Mouse (Mus musculus): ENCODE measurements around the gene Trim13. TPM values are rescaled to one million over a fixed set of nuclear protein-coding genes. Genes with fewer than 3 reads are reported as not detected.

Trim13 gene
- polyA plus RNA-seq, 1 experiment from 2014 or later: 29.9 TPM

DNA sequence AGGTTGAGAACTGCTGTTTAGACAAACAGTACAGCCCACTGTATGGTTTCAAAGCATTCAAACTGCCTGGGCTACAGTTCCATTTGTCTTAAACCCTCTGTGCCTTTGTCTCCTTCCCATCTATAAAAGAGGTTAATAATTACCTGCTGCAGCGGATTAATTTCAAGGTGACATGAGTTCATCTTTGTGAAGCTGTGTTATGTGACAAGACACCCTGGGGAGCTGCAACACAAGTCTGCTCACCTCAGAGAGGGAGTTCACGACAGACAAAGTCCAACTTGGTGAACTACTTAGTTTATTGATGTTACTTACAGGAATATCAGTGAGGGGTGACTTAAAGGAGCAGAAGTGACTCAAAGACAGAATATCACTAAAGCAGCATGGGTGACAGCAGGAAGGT, 25.9 kb upstream of the Trim13 start:
- 68% methylated on average over 2 of the region's 2 CpGs for WGBS
- no peak overlapping the region for H3K27ac ChIP-seq (ENCODE audit: low read depth, low read length)
- H3K9ac ChIP-seq (ENCODE audit: low read length): no peak overlapping the region
- DNase-seq (ENCODE audit: low spot score): no peak
- no peak overlapping the region for H3K4me3 ChIP-seq (ENCODE audit: low read depth, low read length)
- no peak for ATAC-seq (ENCODE audit: insufficient read depth, low FRiP score, low TSS enrichment)
- no peaks in the 10 kb centered on the region for H3K9me3 ChIP-seq (ENCODE audit: control insufficient read depth, low read length)
- no peaks in the 10 kb centered on the region for H3K36me3 ChIP-seq (ENCODE audit: control insufficient read depth, insufficient read depth, low read length)
- no peaks in the 10 kb centered on the region for H3K4me1 ChIP-seq (ENCODE audit: control insufficient read depth, insufficient read depth, low read length)
- H3K27me3 ChIP-seq (ENCODE audit: control insufficient read depth, insufficient read depth, low read length): no peaks in the 10 kb centered on the region
- no peak overlapping the region for H3K4me2 ChIP-seq (ENCODE audit: low read depth)

DNA sequence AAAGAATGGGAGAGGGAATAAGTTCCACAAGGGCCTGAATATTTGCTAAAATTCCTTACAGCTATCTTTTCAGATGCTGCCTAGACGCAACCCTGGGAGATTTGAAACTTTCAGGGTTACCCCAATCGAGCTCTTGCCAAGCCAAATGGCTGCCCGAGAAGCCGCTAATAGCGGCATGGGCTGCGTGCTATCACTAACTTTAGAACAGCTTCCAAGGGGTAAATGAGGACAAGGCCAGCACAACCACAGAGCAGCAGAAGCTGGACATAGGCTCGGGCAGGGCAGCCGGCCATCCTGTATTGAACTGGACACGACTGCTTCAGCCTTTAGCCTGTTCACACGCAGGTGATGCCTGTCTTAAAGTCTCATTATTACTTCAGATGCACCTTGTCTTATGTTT, 23.0 kb upstream of the Trim13 start:
- ATAC-seq (ENCODE audit: insufficient read depth, low FRiP score, low TSS enrichment): no peak
- no peaks in the 10 kb centered on the region for H3K9me3 ChIP-seq (ENCODE audit: control insufficient read depth, low read length)
- no peak overlapping the region for H3K4me2 ChIP-seq (ENCODE audit: low read depth)
- 91% methylated on average over 10 of the region's 10 CpGs for WGBS
- no peak overlapping the region for H3K27ac ChIP-seq (ENCODE audit: low read depth, low read length)
- H3K9ac ChIP-seq (ENCODE audit: low read length): no peak overlapping the region
- H3K4me1 ChIP-seq (ENCODE audit: control insufficient read depth, insufficient read depth, low read length): no peaks in the 10 kb centered on the region
- no peak overlapping the region for H3K4me3 ChIP-seq (ENCODE audit: low read depth, low read length)
- H3K27me3 ChIP-seq (ENCODE audit: control insufficient read depth, insufficient read depth, low read length): no peaks in the 10 kb centered on the region
- DNase-seq (ENCODE audit: low spot score): no peak
- H3K36me3 ChIP-seq (ENCODE audit: control insufficient read depth, insufficient read depth, low read length): no peaks in the 10 kb centered on the region

DNA sequence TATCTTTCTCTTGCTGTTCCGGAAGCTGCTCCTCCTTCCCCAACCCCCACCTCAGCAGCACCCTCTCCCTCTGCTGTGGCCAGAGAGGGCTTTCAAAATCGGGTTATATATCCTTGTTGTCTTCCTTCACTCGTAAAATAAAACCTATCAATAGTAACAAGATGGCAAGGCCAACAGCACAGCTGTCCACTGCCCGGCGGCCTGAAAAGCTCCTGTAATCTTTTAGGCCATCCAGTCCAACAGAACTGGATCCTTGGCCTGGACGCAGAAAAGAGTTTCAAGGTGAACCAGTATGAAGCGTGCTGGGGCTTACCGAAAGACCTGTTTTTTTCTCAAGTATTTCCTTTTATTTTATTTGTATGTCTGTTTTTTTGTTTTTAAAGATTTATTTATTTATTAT, 22.1 kb upstream of the Trim13 start:
- no peak for DNase-seq (ENCODE audit: low spot score)
- no peaks in the 10 kb centered on the region for H3K36me3 ChIP-seq (ENCODE audit: control insufficient read depth, insufficient read depth, low read length)
- no peak overlapping the region for H3K4me2 ChIP-seq (ENCODE audit: low read depth)
- no peak overlapping the region for H3K27ac ChIP-seq (ENCODE audit: low read depth, low read length)
- H3K27me3 ChIP-seq (ENCODE audit: control insufficient read depth, insufficient read depth, low read length): no peaks in the 10 kb centered on the region
- WGBS: 88% methylated on average over 8 of the region's 8 CpGs
- H3K9ac ChIP-seq (ENCODE audit: low read length): no peak overlapping the region
- no peaks in the 10 kb centered on the region for H3K4me1 ChIP-seq (ENCODE audit: control insufficient read depth, insufficient read depth, low read length)
- ATAC-seq (ENCODE audit: insufficient read depth, low FRiP score, low TSS enrichment): no peak
- no peak overlapping the region for H3K4me3 ChIP-seq (ENCODE audit: low read depth, low read length)
- H3K9me3 ChIP-seq (ENCODE audit: control insufficient read depth, low read length): no peaks in the 10 kb centered on the region

DNA sequence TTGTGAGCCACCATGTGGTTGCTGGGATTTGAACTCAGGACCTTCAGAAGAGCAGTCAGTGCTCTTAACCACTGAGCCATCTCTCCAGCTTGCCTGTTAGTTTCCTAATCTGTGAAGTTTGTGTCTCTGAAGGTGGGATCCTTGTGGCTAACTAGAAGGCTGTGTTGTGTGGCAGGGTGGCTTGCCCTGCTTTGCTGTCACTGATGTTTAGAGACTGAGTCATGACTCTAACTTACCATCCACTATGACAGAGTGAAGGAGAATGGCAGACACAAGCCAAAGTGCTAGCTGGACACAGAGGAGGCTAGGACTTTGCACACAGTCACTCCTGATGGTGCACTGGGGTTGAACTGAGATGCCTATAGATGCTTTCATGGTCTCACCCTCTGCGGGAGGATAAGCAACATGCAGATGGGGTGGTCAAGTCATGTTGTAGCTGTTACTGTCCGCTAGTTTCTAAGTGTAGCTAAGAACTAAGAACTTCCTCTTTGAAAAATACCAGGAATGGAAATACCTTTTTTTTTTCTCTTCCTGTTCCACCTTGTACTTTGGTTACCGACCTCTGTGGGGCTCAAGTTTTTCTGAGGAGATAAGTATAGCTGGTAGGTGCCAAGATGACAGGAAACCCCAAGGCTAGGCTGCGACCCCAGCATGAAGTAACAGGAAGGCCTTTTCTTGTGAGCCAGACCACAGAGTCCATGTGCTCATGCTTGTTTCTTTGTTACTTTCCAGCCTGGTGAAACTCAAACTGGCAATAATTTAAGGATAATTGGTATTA, 8.6 kb upstream of the Trim13 start:
- Histone ChIP-seq H3K27me3 (ENCODE audit: control insufficient read depth, insufficient read depth, low read length) (no peaks in the 10 kb centered on the region), H3K4me1 (ENCODE audit: control insufficient read depth, insufficient read depth, low read length) (no peaks in the 10 kb centered on the region), H3K27ac (ENCODE audit: low read depth, low read length) (no peak overlapping the region), H3K9ac (ENCODE audit: low read length) (no peak overlapping the region), H3K4me2 (ENCODE audit: low read depth) (no peak overlapping the region), H3K9me3 (ENCODE audit: control insufficient read depth, low read length) (no peaks in the 10 kb centered on the region), H3K36me3 (ENCODE audit: control insufficient read depth, insufficient read depth, low read length) (no peaks in the 10 kb centered on the region), H3K4me3 (ENCODE audit: low read depth, low read length) (no peak overlapping the region)
- no peak for ATAC-seq (ENCODE audit: insufficient read depth, low FRiP score, low TSS enrichment)
- no peak for DNase-seq (ENCODE audit: low spot score)
- WGBS: 80% methylated on average over 4 of the region's 4 CpGs

DNA sequence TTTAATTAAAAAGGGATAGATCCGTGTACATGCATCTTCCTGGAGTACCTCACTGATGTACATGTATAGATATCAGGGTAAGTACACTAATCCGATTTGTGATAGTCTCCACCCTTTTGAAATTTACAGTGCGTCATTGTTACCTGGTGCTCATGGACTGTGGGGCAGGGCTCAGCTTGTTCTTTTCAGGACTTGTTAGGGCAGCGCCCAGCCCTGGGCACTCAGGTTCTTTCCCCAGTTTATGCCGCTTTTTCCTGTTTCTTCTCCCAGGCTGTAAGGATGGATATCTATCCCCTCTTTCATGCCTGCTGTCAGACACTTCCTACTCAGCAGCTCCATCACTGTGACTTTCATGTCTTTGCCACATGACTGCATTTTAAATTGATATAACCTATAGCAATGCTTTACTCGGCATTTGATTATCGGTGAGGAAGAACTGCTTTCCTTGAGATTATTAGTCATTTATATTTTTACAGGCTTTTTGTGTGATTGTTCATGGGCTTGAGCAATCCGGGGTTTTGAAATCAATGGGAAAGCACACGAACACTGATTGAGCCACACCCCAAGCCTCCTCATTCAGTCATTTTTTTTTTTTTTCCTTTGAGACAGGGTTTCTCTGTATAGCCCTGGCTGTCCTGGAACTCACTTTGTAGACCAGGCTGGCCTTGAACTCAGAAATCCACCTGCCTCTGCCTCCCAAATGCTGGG, 1.2 kb upstream of the Trim13 start:
- WGBS: 92% methylated on average over 9 of the region's 9 CpGs
- no peaks in the 10 kb centered on the region for H3K36me3 ChIP-seq (ENCODE audit: control insufficient read depth, insufficient read depth, low read length)

DNA sequence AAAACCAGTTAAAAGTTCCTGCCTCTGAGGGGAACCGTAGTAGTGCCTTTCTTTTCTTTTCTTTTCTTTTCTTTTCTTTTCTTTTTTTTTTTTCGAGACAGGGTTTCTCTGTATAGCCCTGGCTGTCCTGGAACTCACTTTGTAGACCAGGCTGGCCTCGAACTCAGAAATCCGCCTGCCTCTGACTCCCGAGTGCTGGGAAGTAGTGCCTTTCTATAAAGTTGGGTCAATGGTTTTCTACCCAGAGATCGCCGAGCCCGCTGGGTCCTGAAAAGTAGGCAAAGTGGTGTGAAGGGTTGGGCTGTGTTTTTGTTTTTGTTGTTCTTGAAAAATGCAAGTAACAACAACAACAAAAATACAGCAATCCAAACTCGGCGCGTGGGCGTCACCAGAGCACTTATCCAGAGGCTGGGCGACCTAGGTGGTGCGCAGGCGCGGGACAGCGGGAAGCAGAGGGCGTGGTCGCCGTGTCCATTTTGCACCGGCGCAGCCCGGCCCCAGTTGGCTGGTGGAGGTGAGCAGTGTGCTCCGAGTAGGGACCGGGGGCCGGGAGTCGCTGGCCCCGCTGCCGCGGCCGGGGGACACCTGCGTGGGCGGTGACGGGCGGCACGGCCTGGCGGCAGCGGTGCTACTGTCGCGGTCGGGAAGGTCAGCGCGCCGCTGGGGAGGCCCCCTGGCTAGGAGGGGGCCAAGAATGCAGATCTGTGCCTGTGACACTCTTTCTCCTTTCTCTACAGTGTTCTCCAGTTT, 1.2 kb downstream of the Trim13 start:
- ATAC-seq (ENCODE audit: insufficient read depth, low FRiP score, low TSS enrichment): peak; percentile 92

More for the DNA sequence above, 1.2 kb upstream of the Trim13 start:
- Histone ChIP-seq H3K27ac (ENCODE audit: low read depth, low read length) (no peak overlapping the region), H3K27me3 (ENCODE audit: control insufficient read depth, insufficient read depth, low read length) (no peaks in the 10 kb centered on the region), H3K4me2 (ENCODE audit: low read depth) (no peak overlapping the region), H3K4me1 (ENCODE audit: control insufficient read depth, insufficient read depth, low read length) (peaks cover 7% of the 10 kb centered on the region; the same call in 1 of the 2 replicates), H3K4me3 (ENCODE audit: low read depth, low read length) (no peak overlapping the region), H3K9ac (ENCODE audit: low read length) (no peak overlapping the region), H3K9me3 (ENCODE audit: control insufficient read depth, low read length) (no peaks in the 10 kb centered on the region)
- no peak for ATAC-seq (ENCODE audit: insufficient read depth, low FRiP score, low TSS enrichment)
- DNase-seq (ENCODE audit: low spot score): no peak

DNA sequence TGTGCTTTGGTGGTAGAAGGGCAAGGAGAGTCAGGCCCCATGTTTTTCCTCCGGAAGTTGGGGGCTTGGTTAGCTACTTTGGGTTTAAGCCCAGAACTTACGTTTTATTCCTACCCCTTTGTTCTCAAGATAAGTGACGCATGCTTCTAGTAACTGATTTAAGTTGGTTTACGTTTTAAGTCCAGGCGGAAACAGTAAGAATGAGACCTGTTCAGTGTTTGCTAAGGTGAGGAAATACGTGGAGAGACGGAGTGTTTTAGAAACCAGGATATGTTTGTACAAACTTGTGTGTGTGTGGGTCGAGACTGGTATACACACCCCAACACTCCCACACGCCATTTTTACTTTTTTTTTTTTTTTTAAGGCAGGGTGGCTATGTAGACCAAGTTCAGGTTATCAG, 3.3 kb downstream of the Trim13 start:
- H3K4me2 ChIP-seq (ENCODE audit: low read depth): no peak overlapping the region

More for the DNA sequence above, 1.2 kb downstream of the Trim13 start:
- 7% methylated on average over 44 of the region's 44 CpGs for WGBS
- peak overlapping the region; percentile 52 for H3K4me2 ChIP-seq (ENCODE audit: low read depth)
- peak overlapping the region; percentile 67 for H3K9ac ChIP-seq (ENCODE audit: low read length)
- H3K4me3 ChIP-seq (ENCODE audit: low read depth, low read length): peak overlapping the region; percentile 50
- peak; percentile 89 for DNase-seq (ENCODE audit: low spot score)
- H3K27ac ChIP-seq (ENCODE audit: low read depth, low read length): 0 out of 2 replicates have a peak overlapping the region, but pooled peaks have one; percentile 41
- H3K9me3 ChIP-seq (ENCODE audit: control insufficient read depth, low read length): no peaks in the 10 kb centered on the region
- no peaks in the 10 kb centered on the region for H3K36me3 ChIP-seq (ENCODE audit: control insufficient read depth, insufficient read depth, low read length)
- peaks cover 7% of the 10 kb centered on the region; the same call in 1 of the 2 replicates for H3K4me1 ChIP-seq (ENCODE audit: control insufficient read depth, insufficient read depth, low read length)
- no peaks in the 10 kb centered on the region for H3K27me3 ChIP-seq (ENCODE audit: control insufficient read depth, insufficient read depth, low read length)

DNA sequence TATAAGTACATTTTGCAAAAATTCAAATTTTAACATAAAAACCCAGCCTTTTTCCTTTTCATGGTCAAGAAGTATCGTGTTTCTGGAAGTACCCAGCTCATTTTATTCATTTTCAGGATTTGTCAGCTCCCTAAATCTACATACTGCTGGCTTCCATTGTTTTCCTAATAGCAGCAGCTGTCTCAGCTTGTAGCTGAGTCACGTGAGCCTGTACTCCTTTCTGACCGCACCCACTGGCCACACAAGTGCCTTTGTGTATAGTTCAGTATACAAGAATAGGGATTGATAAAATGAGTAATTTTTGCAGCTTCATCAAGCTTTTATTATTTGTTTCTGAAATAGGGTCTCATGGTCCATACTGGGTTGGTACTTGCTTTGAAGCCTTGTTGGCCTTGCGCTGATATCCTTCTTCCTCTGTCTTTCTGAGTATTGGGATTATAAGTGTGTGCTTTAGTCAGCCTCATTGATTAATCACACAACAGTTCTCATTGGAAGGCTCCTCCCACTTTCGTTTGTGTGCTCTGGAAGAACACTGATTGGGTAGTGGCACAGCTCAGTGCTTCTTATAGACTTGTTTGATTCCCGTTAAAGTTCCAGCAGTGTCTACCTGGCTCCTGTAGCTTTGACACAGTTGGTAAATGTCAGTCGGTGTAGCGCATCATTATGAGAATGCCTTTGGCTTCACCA, 5.2 kb downstream of the Trim13 start:
- DNase-seq (ENCODE audit: low spot score) (peak; percentile 18), ATAC-seq (ENCODE audit: insufficient read depth, low FRiP score, low TSS enrichment) (no peak)
- no peak overlapping the region for H3K27ac ChIP-seq (ENCODE audit: low read depth, low read length)
- no peaks in the 10 kb centered on the region for H3K9me3 ChIP-seq (ENCODE audit: control insufficient read depth, low read length)
- 74% methylated on average over 8 of the region's 8 CpGs for WGBS
- H3K36me3 ChIP-seq (ENCODE audit: control insufficient read depth, insufficient read depth, low read length): no peaks in the 10 kb centered on the region
- H3K9ac ChIP-seq (ENCODE audit: low read length): no peak overlapping the region
- no peak overlapping the region for H3K4me3 ChIP-seq (ENCODE audit: low read depth, low read length)
- no peak overlapping the region for H3K4me2 ChIP-seq (ENCODE audit: low read depth)
- H3K4me1 ChIP-seq (ENCODE audit: control insufficient read depth, insufficient read depth, low read length): peaks cover 7% of the 10 kb centered on the region; the same call in 1 of the 2 replicates
- H3K27me3 ChIP-seq (ENCODE audit: control insufficient read depth, insufficient read depth, low read length): no peaks in the 10 kb centered on the region

More for the DNA sequence above, 3.3 kb downstream of the Trim13 start:
- Histone ChIP-seq H3K4me1 (ENCODE audit: control insufficient read depth, insufficient read depth, low read length) (peaks cover 7% of the 10 kb centered on the region; the same call in 1 of the 2 replicates), H3K27ac (ENCODE audit: low read depth, low read length) (no peak overlapping the region), H3K27me3 (ENCODE audit: control insufficient read depth, insufficient read depth, low read length) (no peaks in the 10 kb centered on the region), H3K4me3 (ENCODE audit: low read depth, low read length) (no peak overlapping the region), H3K36me3 (ENCODE audit: control insufficient read depth, insufficient read depth, low read length) (no peaks in the 10 kb centered on the region), H3K9me3 (ENCODE audit: control insufficient read depth, low read length) (no peaks in the 10 kb centered on the region), H3K9ac (ENCODE audit: low read length) (no peak overlapping the region)
- ATAC-seq (ENCODE audit: insufficient read depth, low FRiP score, low TSS enrichment) (no peak), DNase-seq (ENCODE audit: low spot score) (no peak)
- WGBS: 92% methylated on average over 9 of the region's 9 CpGs
